Comparison of ENCODE assay signal across 15 mouse cellular contexts in the genomic region with DNA sequence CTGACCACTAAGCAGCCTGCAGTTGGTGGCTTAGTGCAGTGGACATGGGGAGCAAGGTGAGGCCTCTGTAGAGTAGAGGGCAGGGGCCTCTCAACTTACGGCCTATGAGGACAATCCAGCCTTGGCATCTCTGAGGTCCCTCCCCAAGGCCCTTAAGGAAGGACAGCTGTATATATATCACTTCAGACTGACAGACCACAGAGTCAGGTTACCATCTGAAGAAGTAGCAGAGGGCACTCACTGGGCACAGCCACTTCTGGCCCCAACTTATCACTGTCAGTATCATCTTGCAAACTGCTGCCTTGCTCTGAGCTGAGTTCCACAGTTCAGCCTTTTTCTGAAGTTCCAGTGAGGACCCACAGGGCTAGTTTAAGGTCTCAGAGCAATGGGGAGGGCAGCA. TPM values are rescaled to one million over a fixed set of nuclear protein-coding genes. Genes with fewer than 3 reads are reported as not detected.
DNase-seq lines count a peak whose midpoint lies in the region; ATAC-seq and TF ChIP-seq lines count a peak whose summit lies in the region.
"Had no signal": no experiment of that assay in that cellular context is flagged by ENCODE, and none has a peak within 500 bp of the region (broad histone marks: within the 10 kb centered on the region; RNA-seq: fewer than 3 reads in every experiment).

No protein-coding gene starts in this region.

- H3K27me3 ChIP-seq in hindbrain, embryonic 10.5 days (ENCODE audit: insufficient read depth, poor library complexity, severe bottlenecking), result no peaks in the 10 kb centered on the region
- H3K27me3 ChIP-seq in hindbrain, embryonic 14.5 days (ENCODE audit: control insufficient read depth, insufficient read depth, low read length), result no peaks in the 10 kb centered on the region
- H3K27me3 ChIP-seq in C2C12 (ENCODE audit: control insufficient read depth, insufficient read depth, insufficient read length), result no peaks in the 10 kb centered on the region
- H3K27me3 ChIP-seq in midbrain, embryonic 15.5 days (replicated peaks), result no peaks in the 10 kb centered on the region
- H3K27me3 ChIP-seq: embryonic facial prominence, embryonic 15.5 days had no signal

- peaks cover 75% of the 10 kb centered on the region for H3K36me3 ChIP-seq in hindbrain, embryonic 10.5 days
- H3K36me3 ChIP-seq in hindbrain, embryonic 14.5 days (replicated peaks; ENCODE audit: control insufficient read depth, insufficient read depth), result peaks cover 19% of the 10 kb centered on the region; the same call in 1 of the 2 replicates
- no peaks in the 10 kb centered on the region for H3K36me3 ChIP-seq in C2C12 (ENCODE audit: control insufficient read depth, insufficient read depth)
- no peaks in the 10 kb centered on the region; the same call in 1 of the 2 replicates for H3K36me3 ChIP-seq in midbrain, embryonic 15.5 days (replicated peaks)
- H3K36me3 ChIP-seq: liver, embryonic 15.5 days had no signal

- WGBS in hindbrain, embryonic 10.5 days, result 84% methylated on average over 1 of the region's 1 CpGs
- 67% methylated on average over 1 of the region's 1 CpGs for WGBS in hindbrain, embryonic 14.5 days
- WGBS in midbrain, embryonic 15.5 days, result 77% methylated on average over 1 of the region's 1 CpGs

- peak overlapping the region; percentile 46 for H3K27ac ChIP-seq in hindbrain, embryonic 10.5 days
- H3K27ac ChIP-seq in hindbrain, embryonic 14.5 days, result no peak overlapping the region
- 0 out of 2 replicates have a peak overlapping the region, but pooled peaks have one; percentile 43 for H3K27ac ChIP-seq in midbrain, embryonic 15.5 days
- H3K27ac ChIP-seq: embryonic facial prominence, embryonic 15.5 days; liver, embryonic 15.5 days had no signal

- H3K9me3 ChIP-seq in hindbrain, embryonic 10.5 days, result peaks cover 13% of the 10 kb centered on the region; the same call in 1 of the 2 replicates
- H3K9me3 ChIP-seq in hindbrain, embryonic 14.5 days (ENCODE audit: control insufficient read depth, low read length), result no peaks in the 10 kb centered on the region
- H3K9me3 ChIP-seq in midbrain, embryonic 15.5 days, result no peaks in the 10 kb centered on the region
- H3K9me3 ChIP-seq: embryonic facial prominence, embryonic 15.5 days; liver, embryonic 15.5 days had no signal

- no peak for DNase-seq in hindbrain, embryonic 10.5 days (ENCODE audit: low spot score)
- no peak for DNase-seq in hindbrain, embryonic 14.5 days (ENCODE audit: low spot score)
- peak; percentile 45 for DNase-seq in 3T3-L1 (ENCODE audit: low read depth, low spot score)
- DNase-seq in embryo, embryonic 11 days, result no peak
- DNase-seq in thymus, adult 18-20 months, result no peak
- DNase-seq: cerebellum, adult 11-12 months; kidney, adult 8-10 months; lung, postnatal 14 days; right cerebral cortex, postnatal 25 days; thymus, adult 2 months had no signal

- H3K79me2 ChIP-seq in C2C12 (ENCODE audit: control insufficient read depth, insufficient read depth), result no peaks in the 10 kb centered on the region

- no peak for ATAC-seq in hindbrain, embryonic 14.5 days (ENCODE audit: low FRiP score)
- no peak for ATAC-seq in midbrain, embryonic 15.5 days (replicated peaks)

- no peaks in the 10 kb centered on the region for H3K79me3 ChIP-seq in C2C12 (ENCODE audit: low read depth)

- no peak overlapping the region for H3K4me3 ChIP-seq in hindbrain, embryonic 10.5 days
- no peak overlapping the region for H3K4me3 ChIP-seq in hindbrain, embryonic 14.5 days (replicated peaks; ENCODE audit: low read length)
- H3K4me3 ChIP-seq in C2C12 (ENCODE audit: insufficient read depth, poor library complexity, severe bottlenecking), result no peak overlapping the region
- no peak overlapping the region for H3K4me3 ChIP-seq in midbrain, embryonic 15.5 days
- H3K4me3 ChIP-seq: embryonic facial prominence, embryonic 15.5 days; heart, embryonic 12.5 days; liver, embryonic 15.5 days had no signal

- H3ac ChIP-seq in C2C12 (ENCODE audit: control insufficient read depth, insufficient read length, low read depth), result no peak overlapping the region

- H3K4me1 ChIP-seq in hindbrain, embryonic 10.5 days (replicated peaks), result peaks cover 62% of the 10 kb centered on the region
- peaks cover 44% of the 10 kb centered on the region for H3K4me1 ChIP-seq in hindbrain, embryonic 14.5 days (replicated peaks; ENCODE audit: control insufficient read depth, insufficient read depth, low read length)
- peaks cover 44% of the 10 kb centered on the region for H3K4me1 ChIP-seq in midbrain, embryonic 15.5 days

- TF ChIP-seq CTCF in C2C12 (IDR thresholded peaks at IDR 0.05; ENCODE audit: control insufficient read depth, insufficient read depth, insufficient read length), result no peak

- no peak overlapping the region for H3K4me2 ChIP-seq in hindbrain, embryonic 14.5 days (replicated peaks)
- no peak overlapping the region for H3K4me2 ChIP-seq in midbrain, embryonic 15.5 days
- H3K4me2 ChIP-seq: embryonic facial prominence, embryonic 15.5 days; heart, embryonic 12.5 days; liver, embryonic 15.5 days had no signal

- H3K9ac ChIP-seq in hindbrain, embryonic 14.5 days, result no peak overlapping the region
- H3K9ac ChIP-seq in midbrain, embryonic 15.5 days, result no peak overlapping the region
- H3K9ac ChIP-seq: embryonic facial prominence, embryonic 15.5 days; heart, embryonic 12.5 days; liver, embryonic 15.5 days had no signal

TF ChIP-seq in C2C12, 6 proteins besides CTCF, POLR2A, EP300 and RAD21:
- TF ChIP-seq FOSL1 (IDR thresholded peaks at IDR 0.05; ENCODE audit: insufficient read depth, low read length, poor library complexity, severe bottlenecking) (no peak), MYOD1 (IDR thresholded peaks at IDR 0.05; ENCODE audit: control insufficient read depth, insufficient read length, low read depth) (peak; percentile 39), USF1 (IDR thresholded peaks at IDR 0.05; ENCODE audit: low read depth) (no peak), MAX (IDR thresholded peaks at IDR 0.05) (no peak)

RNA-seq across cellular contexts. Expression of gene Rgma, which starts 27.4 kb away (rescaled TPM):
- 38.4 and 51.1 TPM in 2 replicates for polyA plus RNA-seq in hindbrain, embryonic 10.5 days (2016; fragmentation: Nextera tagmentation; extraction: Ambion mirVana)
- 46.3 and 46.7 TPM in 2 replicates for polyA plus RNA-seq in hindbrain, embryonic 14.5 days (2014; fragmentation: Nextera tagmentation; extraction: Ambion mirVana)
- 1.4 TPM for polyA plus RNA-seq in C2C12 (2012; fragmentation: generic; extraction: Trizol)
- 46.6 and 50.4 TPM in 2 replicates for polyA plus RNA-seq in midbrain, embryonic 15.5 days (2015; fragmentation: Nextera tagmentation; extraction: Ambion mirVana)

Comparison
In these comparisons a context has a peak if more than half of its experiments do, and no peak if none do; other contexts are left out.
1. RNA of gene Rgma, which starts 27.4 kb away (polyA plus RNA-seq): 38.4 to 51.1 TPM in hindbrain, embryonic 10.5 days, 46.6 to 50.4 TPM in midbrain, embryonic 15.5 days and 46.3 to 46.7 TPM in hindbrain, embryonic 14.5 days; 1.4 TPM in C2C12 (single experiment); every median in the first group is over 10 times any median in the second.